In the genomic region with DNA sequence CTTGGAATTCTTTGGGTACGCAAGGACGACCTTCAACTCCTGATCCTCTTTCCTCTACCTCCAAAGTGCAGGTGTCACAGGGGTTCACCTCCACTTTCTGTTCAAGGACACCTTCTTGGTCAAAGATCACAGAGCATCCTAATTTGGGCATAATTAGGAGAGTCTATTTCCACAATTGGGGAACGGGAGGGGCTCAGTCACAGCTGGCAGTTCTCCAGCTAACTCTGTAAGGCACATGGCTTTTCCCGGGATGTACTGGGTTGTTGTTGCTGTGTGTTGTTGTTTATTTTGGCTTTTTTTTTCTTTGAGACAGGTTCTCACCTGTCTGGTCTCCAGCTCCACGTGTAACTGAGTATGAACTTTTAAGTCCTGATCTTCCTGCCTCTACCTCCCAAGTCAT, we compare ENCODE assay signal across 8 mouse cellular contexts. TPM values are rescaled to one million over a fixed set of nuclear protein-coding genes. Genes with fewer than 3 reads are reported as not detected.
A peak's percentile ranks its signal among the peaks of the same experiment; 100 is the strongest.
DNase-seq lines count a peak whose midpoint lies in the region; ATAC-seq and TF ChIP-seq lines count a peak whose summit lies in the region.

No protein-coding gene starts in this region.

- ATAC-seq in hindbrain, embryonic 14.5 days (ENCODE audit: low FRiP score): no peak; the same call in 1 of the 2 replicates

- TF ChIP-seq POLR2A in heart, adult 2 months (IDR thresholded peaks at IDR 0.05; ENCODE audit: insufficient read depth, low read depth, low read length): no peak

- peaks cover 4% of the 10 kb centered on the region; the same call in 1 of the 2 replicates for H3K4me1 ChIP-seq in heart, adult 2 months (ENCODE audit: control insufficient read depth, insufficient read depth, low read length)
- peaks cover 8% of the 10 kb centered on the region for H3K4me1 ChIP-seq in hindbrain, embryonic 14.5 days (replicated peaks; ENCODE audit: control insufficient read depth, insufficient read depth, low read length)
- peaks cover 9% of the 10 kb centered on the region for H3K4me1 ChIP-seq in midbrain, embryonic 10.5 days

- no peak for DNase-seq in heart, adult 2 months
- DNase-seq in heart, adult 8-10 months (ENCODE audit: low spot score): no peak
- DNase-seq in brain, adult 2 months (ENCODE audit: low read depth, low spot score): peak; percentile 24
- no peak for DNase-seq in hindbrain, embryonic 14.5 days (ENCODE audit: low spot score)
- no peak for DNase-seq in midbrain, embryonic 10.5 days (ENCODE audit: low spot score)
- DNase-seq in embryo, embryonic 11 days: no peak
- no peak for DNase-seq in thymus, postnatal 36 days
- DNase-seq in layer of hippocampus, adult 11-12 months (ENCODE audit: low spot score): no peak

- H3K9me3 ChIP-seq in hindbrain, embryonic 14.5 days (ENCODE audit: control insufficient read depth, low read length): no peaks in the 10 kb centered on the region
- no peaks in the 10 kb centered on the region for H3K9me3 ChIP-seq in midbrain, embryonic 10.5 days (replicated peaks)

- peak overlapping the region; percentile 42; the same call in 1 of the 2 replicates for H3K27ac ChIP-seq in heart, adult 2 months
- H3K27ac ChIP-seq in hindbrain, embryonic 14.5 days: no peak overlapping the region
- no peak overlapping the region; the same call in 1 of the 2 replicates for H3K27ac ChIP-seq in midbrain, embryonic 10.5 days (replicated peaks)

- H3K4me3 ChIP-seq in heart, adult 2 months: peak overlapping the region; percentile 68
- peak overlapping the region; percentile 44 for H3K4me3 ChIP-seq in hindbrain, embryonic 14.5 days (replicated peaks; ENCODE audit: low read length)
- peak overlapping the region; percentile 62 for H3K4me3 ChIP-seq in midbrain, embryonic 10.5 days

- 32% methylated on average over 5 of the region's 5 CpGs for WGBS in heart, adult 2 months
- WGBS in hindbrain, embryonic 14.5 days: 42% methylated on average over 5 of the region's 5 CpGs
- WGBS in midbrain, embryonic 10.5 days: 51% methylated on average over 5 of the region's 5 CpGs

- intact Hi-C loops in heart, adult 2 months (cut with DNase I): no loop called here

- no peaks in the 10 kb centered on the region for H3K27me3 ChIP-seq in heart, adult 2 months (ENCODE audit: control insufficient read depth, insufficient read depth, low read length)
- H3K27me3 ChIP-seq in hindbrain, embryonic 14.5 days (ENCODE audit: control insufficient read depth, insufficient read depth, low read length): peaks cover 21% of the 10 kb centered on the region
- peaks cover 38% of the 10 kb centered on the region for H3K27me3 ChIP-seq in midbrain, embryonic 10.5 days (ENCODE audit: low read depth, poor library complexity, severe bottlenecking)

- no peak for TF ChIP-seq EP300 in heart, adult 2 months (IDR thresholded peaks at IDR 0.05; ENCODE audit: insufficient read depth, low read depth, low read length)

- TF ChIP-seq CTCF in heart, adult 2 months (IDR thresholded peaks at IDR 0.05): no peak

- no peaks in the 10 kb centered on the region for H3K36me3 ChIP-seq in heart, adult 2 months (ENCODE audit: control insufficient read depth, insufficient read depth, low read length)
- no peaks in the 10 kb centered on the region for H3K36me3 ChIP-seq in hindbrain, embryonic 14.5 days (replicated peaks; ENCODE audit: control insufficient read depth, insufficient read depth)
- no peaks in the 10 kb centered on the region for H3K36me3 ChIP-seq in midbrain, embryonic 10.5 days

- peak overlapping the region; percentile 92 for H3K4me2 ChIP-seq in hindbrain, embryonic 14.5 days (replicated peaks)

- no peaks in the 10 kb centered on the region for H3K79me2 ChIP-seq in heart, adult 2 months (replicated peaks; ENCODE audit: control insufficient read depth, insufficient read depth, low read length)

- H3K9ac ChIP-seq in heart, adult 2 months (ENCODE audit: low read depth, low read length): peak overlapping the region; percentile 68
- H3K9ac ChIP-seq in hindbrain, embryonic 14.5 days: peak overlapping the region; percentile 56

RNA-seq across cellular contexts. Expression of gene Mansc1, which starts 0.5 kb away (rescaled TPM):
- total RNA-seq in heart, adult 2 months (2021): 1 to 10 TPM; 4.3 to 5.5 TPM
- polyA plus RNA-seq in heart, adult 2 months (2012; rRNA removed): 4.5 and 5.6 TPM in 2 replicates
- 1 to 10 TPM; 3.3 to 5.4 (median 4.3) TPM for total RNA-seq in heart, adult 8-10 months (2022)
- polyA plus RNA-seq in hindbrain, embryonic 14.5 days (2014; fragmentation: Nextera tagmentation; extraction: Ambion mirVana): 1.3 and 1.5 TPM in 2 replicates
- polyA plus RNA-seq in midbrain, embryonic 10.5 days (2016; fragmentation: Nextera tagmentation; extraction: Ambion mirVana): 0.49 and 1.3 TPM in 2 replicates

RNA-seq across cellular contexts. Expression of gene Borcs5, which starts 6.6 kb away (rescaled TPM):
- total RNA-seq in heart, adult 2 months (2021): 10 to 100 TPM in 1 of 2 experiments, 1 to 10 TPM in 1; 9.9 to 11.5 TPM
- 10.5 and 13.0 TPM in 2 replicates for polyA plus RNA-seq in heart, adult 2 months (2012; rRNA removed)
- 10 to 100 TPM; 10.3 to 12.6 (median 11.5) TPM for total RNA-seq in heart, adult 8-10 months (2022)
- 42.6 and 44.5 TPM in 2 replicates for polyA plus RNA-seq in hindbrain, embryonic 14.5 days (2014; fragmentation: Nextera tagmentation; extraction: Ambion mirVana)
- 20.3 and 23.6 TPM in 2 replicates for polyA plus RNA-seq in midbrain, embryonic 10.5 days (2016; fragmentation: Nextera tagmentation; extraction: Ambion mirVana)
